Mouse (Mus musculus) CH12F3 (cell line): ENCODE measurements around the gene Zfp142.

Experiments used
- in situ Hi-C: fragments of 300-500 bp; cut with MboI; formaldehyde crosslinking; loops from 2 replicates; pipeline ENCODE4 v1.14.3; 2020; ENCODE audit warnings: low sequenced_read_pairs

Zfp142 gene

GRCm38 (mm10) chr1:74519875-74520274 is 68.2 kb downstream of the Zfp142 start:
- in situ Hi-C loops = no loop called here
